Mouse (Mus musculus) forebrain, embryonic 13.5 days (tissue): Measurements from ENCODE around the gene Zfp597. TPM values are rescaled to one million over a fixed set of nuclear protein-coding genes. Genes with fewer than 3 reads are reported as not detected.
"Not testable (repeated sequence)": the region's sequence is repeated elsewhere in the genome, so short reads cannot be mapped to it uniquely, and the experiment has no call there.

Source experiments
- ATAC-seq: fragments of 200-750 bp; cut with Nextera tagmentation; 2 replicates; pipeline ENCODE4 v1.8.0; 2017
- H3K27ac ChIP-seq: fragments of 300-500 bp; sonication (generic); 2 replicates; pipeline ENCODE4 v1.5.1; 2015; ENCODE audit warnings: inconsistent platforms, mild to moderate bottlenecking, moderate library complexity
- H3K27me3 ChIP-seq: fragments of 300-500 bp; sonication (generic); 2 replicates; pipeline ENCODE4 v1.6.1; 2015; ENCODE audit warnings: mild to moderate bottlenecking, inconsistent platforms
- H3K36me3 ChIP-seq: fragments of 300-500 bp; sonication (generic); 2 replicates; pipeline ENCODE4 v1.6.1; 2015; ENCODE audit warnings: mild to moderate bottlenecking, inconsistent platforms; ENCODE audit not compliant: poor library complexity, severe bottlenecking
- H3K4me1 ChIP-seq: fragments of 300-500 bp; sonication (generic); 2 replicates; pipeline ENCODE4 v1.6.1; 2015; ENCODE audit warnings: inconsistent platforms
- H3K4me2 ChIP-seq: fragments of 300-500 bp; sonication (generic); 2 replicates; pipeline ENCODE4 v1.6.1; 2015; ENCODE audit warnings: inconsistent platforms, mild to moderate bottlenecking, moderate library complexity
- H3K4me3 ChIP-seq: fragments of 300-500 bp; sonication (generic); 2 replicates; pipeline ENCODE4 v1.5.1; 2015; ENCODE audit warnings: mild to moderate bottlenecking, inconsistent platforms
- H3K9ac ChIP-seq: fragments of 300-500 bp; sonication (generic); 2 replicates; pipeline ENCODE4 v1.6.1; 2015; ENCODE audit warnings: mild to moderate bottlenecking, inconsistent platforms
- H3K9me3 ChIP-seq: fragments of 300-500 bp; sonication (generic); replicated peaks from 2 replicates; pipeline ENCODE4 v1.6.1; 2016; ENCODE audit warnings: inconsistent platforms
- WGBS: fragments of 180-500 bp; shearing (Covaris S2); methylation state at CpG from one replicate; pipeline ENCODE4 v1.1.7; 2015; 5-methylcytosine and 5-hydroxymethylcytosine counted together
- microRNA-seq: library from miRNA; unstranded; fragments of <30 nt; microRNA quantifications from one replicate; pipeline ENCODE4, GENCODE M21; 2016
- polyA plus RNA-seq: library from polyadenylated mRNA; unstranded; fragments of >200 nt; fragmentation: Nextera tagmentation; extraction: Ambion mirVana; gene quantifications from 2 replicates; pipeline ENCODE4 v1.2.1, GENCODE M21; 2015

Gene Zfp597
- polyA plus RNA-seq, 1 experiment from 2014 or later = 9.6 TPM

DNA sequence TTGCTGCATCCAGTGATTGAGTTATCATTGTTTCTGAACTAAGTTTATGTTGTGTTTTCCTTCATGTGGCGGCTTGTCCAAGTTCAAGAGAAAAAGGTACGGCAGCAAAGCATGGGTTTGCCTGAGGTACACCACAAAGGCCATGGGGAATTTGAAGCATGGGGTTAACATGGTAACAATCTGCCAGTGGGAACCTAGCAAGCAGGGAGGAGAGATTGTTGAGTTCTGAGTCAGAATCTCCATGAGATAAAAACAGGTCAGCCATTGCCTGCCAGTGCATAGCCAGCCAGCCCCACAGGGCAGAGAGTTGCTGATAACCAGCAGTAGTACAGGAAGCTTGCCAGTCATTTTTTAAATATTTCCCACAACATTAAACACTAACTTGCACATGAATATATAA lies 64.2 kb downstream of the Zfp597 start:
- no peak for ATAC-seq
- no peaks in the 10 kb centered on the region for H3K27me3 ChIP-seq
- no peaks in the 10 kb centered on the region for H3K4me1 ChIP-seq
- no peak overlapping the region for H3K9ac ChIP-seq
- H3K4me2 ChIP-seq = no peak overlapping the region
- no peaks in the 10 kb centered on the region; the same call in 1 of the 2 replicates for H3K9me3 ChIP-seq
- no peak overlapping the region for H3K4me3 ChIP-seq
- H3K27ac ChIP-seq = no peak overlapping the region
- 91% methylated on average over 2 of the region's 2 CpGs for WGBS
- H3K36me3 ChIP-seq = no peaks in the 10 kb centered on the region

DNA sequence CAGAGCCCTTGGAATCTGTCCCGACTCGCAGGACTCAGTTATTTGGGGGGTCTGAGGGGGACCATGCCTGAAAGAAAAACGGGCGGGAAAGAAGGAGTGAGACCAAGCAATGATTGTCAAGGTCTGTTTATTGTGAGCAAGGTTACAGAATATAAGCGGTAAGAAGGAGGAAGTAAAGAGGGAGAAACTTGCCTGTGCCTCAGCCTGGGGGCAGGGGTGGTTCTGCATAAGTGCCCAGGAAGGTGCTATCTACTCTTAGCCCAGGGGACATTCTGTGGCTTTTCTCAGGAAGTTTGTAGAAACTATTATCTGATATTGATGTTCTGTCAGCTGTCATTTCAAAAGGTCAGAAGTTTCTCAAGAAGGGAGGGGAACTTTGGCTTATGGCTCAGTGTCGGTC lies 69.7 kb downstream of the Zfp597 start:
- WGBS = 83% methylated on average over 6 of the region's 6 CpGs

More for the DNA sequence above, 69.7 kb downstream of the Zfp597 start:
- H3K9ac ChIP-seq, H3K9me3 ChIP-seq, H3K4me3 ChIP-seq, H3K4me1 ChIP-seq, H3K36me3 ChIP-seq, H3K4me2 ChIP-seq, H3K27ac ChIP-seq, ATAC-seq, H3K27me3 ChIP-seq: not testable (repeated sequence)

Small RNAs within 50 kb of the gene (microRNA-seq; reads per million reads assigned to microRNA genes)
- not detected for gene Gm23493

Other genes starting within 250 kb of the Zfp597 start
- gene Mefv, start 166.5 kb downstream of the Zfp597 start, polyA plus RNA-seq = not detected in 2 replicates
- gene Zfp263, start 140.5 kb downstream of the Zfp597 start, polyA plus RNA-seq = 57.0 and 59.2 TPM in 2 replicates
- gene Olfr15, start 53.7 kb downstream of the Zfp597 start, polyA plus RNA-seq = not detected in 2 replicates
- gene Zfp174, start 37.3 kb downstream of the Zfp597 start, polyA plus RNA-seq = 1.3 and 1.6 TPM in 2 replicates
- 66.0 and 72.4 TPM in 2 replicates for gene Naa60, start 12.2 kb downstream of the Zfp597 start, polyA plus RNA-seq
- 3.9 and 5.7 TPM in 2 replicates for gene Gm20695, start 87 bp upstream of the Zfp597 start, polyA plus RNA-seq
- 7.9 and 9.7 TPM in 2 replicates for gene 1700037C18Rik, start 24.1 kb upstream of the Zfp597 start, polyA plus RNA-seq
- gene Cluap1, start 24.2 kb upstream of the Zfp597 start, polyA plus RNA-seq = 30.3 and 35.5 TPM in 2 replicates
- 0.78 and 0.81 TPM in 2 replicates for gene Nlrc3, start 92.1 kb upstream of the Zfp597 start, polyA plus RNA-seq
- 18.0 and 21.3 TPM in 2 replicates for gene Slx4, start 119.2 kb upstream of the Zfp597 start, polyA plus RNA-seq
- 5.0 and 5.2 TPM in 2 replicates for gene Dnase1, start 152.4 kb upstream of the Zfp597 start, polyA plus RNA-seq
- gene Trap1, start 193.3 kb upstream of the Zfp597 start, polyA plus RNA-seq = 54.2 and 59.0 TPM in 2 replicates